Mouse (Mus musculus): ENCODE results near the gene Spag8.

The Spag8 gene

GRCm38 (mm10) chr4:43653161-43654015 is at the start of gene Spag8:
Gene Spag8 (minus strand): TSS chr4:43653594.
- DNase-seq, result peak in 1 of 2 experiments; percentile 65

DNA sequence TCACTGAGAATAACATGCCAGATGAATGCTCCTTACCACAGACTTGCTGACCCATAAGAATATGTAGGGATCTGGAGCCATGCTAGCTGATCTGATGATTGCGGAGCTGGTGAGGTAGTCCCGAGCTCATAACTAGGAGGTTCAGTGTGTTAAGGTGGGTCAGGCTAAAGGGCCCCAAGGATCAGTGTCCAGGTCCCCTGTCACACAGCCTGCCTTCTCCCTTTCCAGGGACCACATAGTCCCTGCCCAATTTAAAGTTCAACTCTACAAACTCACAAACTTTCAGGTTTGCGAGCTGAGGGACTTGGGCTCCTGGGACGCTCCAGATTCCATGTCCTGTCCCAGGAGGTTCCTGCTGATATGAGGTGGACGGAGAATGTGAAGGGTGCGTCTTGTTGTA is 47.3 kb upstream of the Spag8 start, which contains the start of gene Olfr70:
TSS of gene Olfr70 (minus strand) at position 101 of the 400 bp plus-strand sequence.
- no peak for DNase-seq

DNA sequence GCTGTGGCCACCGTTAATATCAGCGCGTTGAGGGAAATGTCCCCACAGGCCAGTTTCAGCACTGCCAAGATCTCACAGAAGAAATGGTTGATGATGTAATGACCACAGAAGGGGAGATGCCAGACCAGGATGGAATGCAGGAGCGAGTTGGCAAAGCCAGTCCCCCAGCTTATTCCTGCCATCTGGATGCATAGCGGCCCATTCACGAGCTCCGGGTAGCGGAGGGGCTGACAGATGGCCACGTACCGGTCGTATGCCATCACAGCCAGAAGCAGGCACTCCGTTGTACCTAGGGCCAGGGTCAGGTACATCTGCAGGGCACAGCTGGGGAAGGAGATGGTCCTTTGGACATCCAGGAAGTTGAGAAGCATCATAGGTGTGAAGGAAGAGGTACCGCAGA is 43.2 kb upstream of the Spag8 start:
- DNase-seq, result no peak

DNA sequence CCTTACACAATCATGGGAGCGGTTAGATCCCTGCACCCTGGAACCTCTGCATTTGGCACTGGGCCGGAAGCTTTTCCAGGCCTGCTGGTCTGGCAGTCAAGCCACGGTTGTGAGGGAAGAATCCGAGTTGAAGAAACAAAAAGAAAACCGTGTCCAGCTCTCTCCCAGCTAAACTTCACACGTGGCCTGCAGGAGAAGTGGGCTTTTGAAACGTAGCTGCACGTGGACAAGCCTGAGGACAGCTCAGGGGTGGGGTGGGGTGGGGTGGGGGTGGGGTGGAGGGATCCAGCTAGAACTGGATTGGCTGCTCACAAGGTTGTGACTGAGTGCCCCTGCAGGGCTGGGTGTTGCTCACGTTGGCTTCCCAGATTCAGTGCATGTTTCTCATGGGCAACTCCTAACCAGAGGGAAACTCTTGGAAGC is 41.9 kb upstream of the Spag8 start:
- peak; percentile 56 to 77 for DNase-seq

DNA sequence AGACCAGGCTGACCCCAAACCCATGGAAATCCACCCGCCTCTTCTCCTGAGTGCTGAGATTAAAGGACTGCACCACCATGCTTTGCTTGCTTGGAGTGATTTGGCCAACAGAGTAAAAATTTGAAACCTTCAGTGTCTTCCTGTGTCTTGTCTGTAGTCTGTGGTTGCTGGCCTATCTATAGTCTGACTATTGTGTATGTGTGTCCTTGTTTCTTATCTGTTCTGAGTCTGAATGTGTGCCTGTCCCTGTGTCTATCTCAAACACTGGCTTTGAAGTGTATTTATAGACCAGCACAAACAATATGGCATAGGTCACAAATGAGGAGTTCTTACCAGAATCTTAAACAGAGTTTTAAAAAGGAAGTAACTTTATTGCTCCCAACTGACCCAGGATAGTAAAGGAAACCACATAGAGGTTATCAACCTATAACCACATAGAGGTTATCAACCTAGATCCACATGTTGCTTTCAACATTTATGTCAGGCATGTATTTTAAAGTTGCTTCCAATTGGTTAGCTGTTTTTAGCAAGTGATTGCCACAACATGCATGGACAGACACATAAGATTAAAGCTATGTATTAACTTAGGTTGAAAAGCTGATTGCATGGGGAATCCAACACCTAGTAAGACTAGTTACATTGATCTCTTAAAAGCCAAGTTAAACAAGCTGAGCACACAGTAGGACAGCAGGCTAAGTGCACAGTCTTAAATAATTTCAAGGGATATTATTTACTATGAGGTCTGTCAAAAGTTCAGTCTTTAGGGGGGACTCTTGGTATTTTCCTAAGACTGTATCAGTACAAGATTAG is 41.2 kb upstream of the Spag8 start:
- no peak for DNase-seq

GRCm38 (mm10) chr4:43693806-43694241 is 40.4 kb upstream of the Spag8 start:
- DNase-seq, result no peak

DNA sequence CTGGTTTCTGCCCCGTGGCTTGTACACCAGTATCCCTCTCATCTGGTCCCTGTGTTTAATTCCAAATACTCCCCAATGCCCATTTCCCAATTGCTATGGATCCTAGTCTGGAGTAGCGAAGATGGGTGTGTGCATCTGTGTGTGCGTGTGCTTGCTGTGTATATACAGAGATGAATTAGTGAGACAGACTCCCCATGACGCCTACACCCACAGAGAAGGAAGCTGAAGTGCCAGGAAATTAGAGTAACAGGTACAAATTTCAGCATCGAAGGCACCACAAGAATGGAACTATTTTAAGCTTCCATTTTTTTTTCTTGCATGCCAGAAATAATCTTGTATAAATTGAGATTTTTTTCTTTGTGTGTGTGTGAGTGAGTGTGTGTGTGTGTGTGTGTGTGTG is 37.6 kb upstream of the Spag8 start:
- no peak for DNase-seq

DNA sequence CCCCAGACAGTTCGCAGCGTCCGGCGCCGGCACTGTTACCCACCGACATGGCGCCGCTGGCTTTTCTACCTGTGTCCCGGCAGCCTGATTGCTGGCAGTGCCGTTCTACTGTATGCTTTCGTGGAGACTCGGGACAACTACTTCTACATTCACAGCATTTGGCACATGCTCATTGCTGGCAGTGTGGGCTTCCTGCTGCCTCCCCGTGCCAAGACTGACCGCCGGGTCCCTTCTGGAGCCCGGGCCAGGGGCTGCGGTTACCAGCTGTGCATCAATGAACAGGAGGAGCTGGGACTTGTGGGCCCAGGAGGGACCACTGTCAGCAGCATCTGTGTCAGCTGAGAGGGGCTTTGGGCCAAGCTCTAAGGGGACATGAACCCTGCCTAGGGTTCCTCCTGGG is 36.6 kb upstream of the Spag8 start:
- DNase-seq, result no peak

DNA sequence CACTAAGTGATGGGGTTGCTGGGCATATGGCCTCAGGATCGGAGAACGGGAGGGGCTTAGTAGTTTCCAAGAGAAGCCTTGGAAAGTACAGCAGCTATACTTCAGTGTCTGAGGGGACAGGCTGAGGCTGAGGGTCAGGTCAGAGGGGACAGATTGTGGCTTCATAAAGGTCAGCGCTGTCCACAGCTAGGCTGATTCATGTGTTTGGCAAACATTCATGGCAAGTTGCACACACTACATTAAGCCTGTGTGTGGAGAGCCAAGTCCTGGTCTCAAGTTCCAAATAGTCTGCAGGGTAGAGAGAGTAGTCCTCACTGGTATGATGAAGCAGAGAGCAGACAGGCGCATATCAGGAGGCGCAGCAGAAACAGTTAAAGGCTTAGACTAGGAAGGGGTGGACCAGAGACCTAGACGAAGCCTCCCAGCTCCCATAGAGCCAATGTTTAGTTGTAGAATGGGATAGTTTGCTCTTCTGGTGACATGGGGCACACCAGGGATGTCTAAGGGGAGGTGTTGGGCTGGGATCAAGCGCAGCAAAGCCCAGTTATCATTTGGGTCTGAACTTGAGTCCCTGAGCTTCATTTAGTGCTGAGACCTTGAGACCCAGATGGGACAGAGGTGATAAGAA is 26.1 kb upstream of the Spag8 start:
- peak; percentile 48 to 50 for DNase-seq

DNA sequence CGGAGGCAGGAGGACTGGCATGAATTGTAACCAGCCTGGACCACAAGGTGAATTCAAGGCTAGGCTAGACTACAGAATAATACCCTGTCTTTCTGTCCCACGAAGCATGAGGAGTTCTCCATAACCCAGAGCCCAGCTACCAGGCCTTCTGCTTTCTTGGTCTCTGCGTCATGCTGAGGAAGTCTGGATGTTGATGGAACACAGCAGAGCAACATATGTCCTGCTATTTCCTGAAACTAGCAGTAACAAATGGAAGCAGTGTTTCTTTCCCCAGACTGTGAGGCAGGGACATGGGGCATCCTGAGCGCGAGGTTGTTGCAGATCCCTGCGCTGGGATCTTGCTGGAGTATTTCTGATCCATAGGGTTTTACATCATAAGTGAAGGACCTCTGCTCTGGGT is 25.1 kb upstream of the Spag8 start:
- DNase-seq, result no peak

DNA sequence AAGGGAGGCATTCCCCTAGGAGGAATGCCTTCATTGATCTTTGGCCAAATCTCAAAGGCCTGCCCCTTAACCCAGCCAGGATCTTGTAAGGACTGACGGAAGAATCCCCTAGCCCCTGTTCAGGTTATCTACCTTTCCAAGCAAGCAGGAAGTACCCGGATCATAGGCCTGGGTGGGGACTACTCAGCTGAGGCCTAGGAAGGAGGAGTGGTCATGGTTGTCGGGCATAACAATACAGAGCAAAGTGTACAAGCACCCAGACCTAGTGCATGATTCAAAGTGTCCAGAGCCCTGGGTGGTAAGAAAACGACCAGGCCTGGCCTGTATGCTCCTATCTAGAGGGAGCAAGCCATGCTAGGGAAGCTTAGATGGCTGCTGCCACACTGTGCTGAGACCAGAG is 22.2 kb upstream of the Spag8 start:
- no peak for DNase-seq

- peak; percentile 39 to 52 for DNase-seq
Observed at GRCm38 (mm10) chr4:43674974-43675373, 21.6 kb upstream of the Spag8 start.

DNA sequence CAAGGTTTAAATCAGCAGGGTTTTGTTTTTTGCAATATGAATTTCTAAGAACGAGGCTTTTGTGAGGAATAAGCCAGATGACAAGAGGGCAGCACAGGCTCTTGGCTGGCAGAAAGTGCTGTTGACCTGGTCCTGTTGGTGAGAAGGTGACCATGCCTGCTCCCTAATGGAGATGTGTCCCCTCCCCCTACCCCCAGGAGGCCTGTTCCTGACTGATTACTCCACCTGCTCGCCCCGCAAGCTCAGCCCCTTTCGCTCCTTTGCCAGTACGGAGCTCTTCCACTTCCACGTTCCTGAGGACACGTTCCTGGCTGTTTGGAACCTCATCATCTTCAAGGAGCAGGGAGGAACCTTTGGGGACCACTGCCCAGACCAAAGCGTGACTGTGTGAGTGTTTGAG is 20.3 kb upstream of the Spag8 start:
- no peak for DNase-seq

DNA sequence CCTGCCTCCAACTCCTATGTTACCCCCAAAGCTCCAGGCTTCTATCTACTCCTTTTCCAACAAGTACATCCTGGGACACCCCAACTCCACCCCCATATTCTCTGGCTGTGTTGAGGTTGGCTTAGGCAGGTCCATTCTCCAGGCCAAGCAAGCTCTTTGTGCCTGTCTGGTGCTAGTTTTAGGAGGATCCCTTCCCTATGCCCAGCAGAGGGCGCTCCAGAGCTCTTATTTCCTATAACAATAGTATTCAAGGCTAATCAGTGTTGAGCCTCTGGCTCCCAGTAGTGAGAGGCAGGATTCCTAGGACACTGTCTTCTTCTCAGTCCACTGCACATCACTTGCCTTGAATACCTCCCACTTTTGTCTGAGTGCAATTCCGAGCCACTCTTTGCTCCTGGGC is 18.7 kb upstream of the Spag8 start:
- DNase-seq, result peak; percentile 92 to 98

GRCm38 (mm10) chr4:43669428-43669794 is 16.0 kb upstream of the Spag8 start:
- DNase-seq, result peak; percentile 64 to 84

GRCm38 (mm10) chr4:43668782-43669427 is 15.5 kb upstream of the Spag8 start, which contains the start of the genes Tmem8b and Fam221b:
Gene Tmem8b (plus strand): TSS chr4:43668971.
Gene Fam221b (minus strand): TSS chr4:43669145.
- peak; percentile 92 to 95 for DNase-seq

DNA sequence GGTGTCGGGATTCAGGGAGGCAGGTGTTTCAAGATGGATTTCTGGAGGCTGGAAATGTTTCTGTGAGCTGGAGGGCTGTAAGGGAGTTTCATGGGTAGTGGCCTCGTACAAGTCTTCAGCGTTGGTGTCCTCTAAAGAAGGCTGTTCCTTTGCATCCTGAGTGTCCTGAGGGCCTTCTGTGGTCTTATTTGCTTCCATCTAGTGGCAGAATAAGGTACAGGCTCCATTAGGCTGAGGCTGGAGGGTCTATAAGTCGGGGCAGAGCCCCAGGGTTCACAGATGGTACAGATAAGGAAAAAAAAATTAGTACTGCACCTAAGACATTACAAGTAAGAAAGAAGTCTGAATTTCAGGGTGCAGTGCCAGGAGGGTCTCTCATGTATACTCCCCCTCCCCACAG is 13.0 kb upstream of the Spag8 start:
- DNase-seq, result peak; percentile 29 to 37

- DNase-seq, result no peak
Observed at GRCm38 (mm10) chr4:43657146-43657545, 3.8 kb upstream of the Spag8 start.

GRCm38 (mm10) chr4:43656339-43657109 is 3.1 kb upstream of the Spag8 start, which contains the start of gene Hint2:
Gene Hint2 (minus strand): TSS chr4:43656466.
- peak; percentile 96 to 99 for DNase-seq

DNA sequence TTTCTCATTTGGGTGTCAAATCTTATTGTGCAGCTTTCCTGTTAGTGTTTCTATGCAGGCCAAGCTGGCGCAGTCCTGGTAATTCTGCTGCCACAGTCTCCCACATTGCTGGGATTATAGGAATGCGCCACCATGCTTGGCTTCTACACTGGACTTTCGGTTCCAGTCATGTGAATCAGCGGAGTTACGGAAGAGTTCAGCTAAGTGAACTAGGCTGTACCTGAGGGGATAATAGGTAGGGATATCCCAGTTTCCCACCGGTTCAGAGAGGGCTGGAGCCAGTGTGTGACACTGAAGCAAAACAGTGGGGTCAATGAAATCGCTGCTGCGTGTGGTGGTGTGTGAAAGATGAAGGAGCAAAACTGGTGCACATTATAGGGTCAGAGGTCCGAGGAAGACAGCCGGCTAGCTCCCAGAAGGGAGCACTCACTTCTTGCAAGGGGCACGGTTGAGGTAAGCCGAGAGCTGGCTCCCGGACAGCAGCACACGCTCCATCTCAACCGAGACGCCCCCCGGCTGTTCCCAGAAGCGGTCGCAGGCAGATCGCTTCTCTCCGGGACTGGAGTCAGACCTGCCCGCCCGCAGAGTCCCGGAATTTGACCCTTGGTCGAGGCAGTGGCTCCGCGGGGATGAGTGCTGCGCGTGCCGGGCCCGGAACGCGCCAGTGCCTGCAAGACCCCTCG is 2.4 kb upstream of the Spag8 start:
- peak; percentile 62 to 71 for DNase-seq

- peak; percentile 71 to 81 for DNase-seq
Observed at GRCm38 (mm10) chr4:43652726-43653125, 668 bp downstream of the Spag8 start.
